Mouse (Mus musculus) heart, postnatal 0 days (tissue): Measurements from ENCODE around the gene Stag1.

ENCODE experiments used
- CTCF ChIP-seq: IDR thresholded peaks from 2 replicates; pipeline ENCODE4 v1.5.1; 2016; ENCODE audit warnings: antibody characterized with exemption, control low read depth, low read depth
- EP300 ChIP-seq: IDR thresholded peaks from 2 replicates; pipeline ENCODE4 v1.6.1; 2016; ENCODE audit warnings: antibody characterized with exemption, low read depth

DNA sequence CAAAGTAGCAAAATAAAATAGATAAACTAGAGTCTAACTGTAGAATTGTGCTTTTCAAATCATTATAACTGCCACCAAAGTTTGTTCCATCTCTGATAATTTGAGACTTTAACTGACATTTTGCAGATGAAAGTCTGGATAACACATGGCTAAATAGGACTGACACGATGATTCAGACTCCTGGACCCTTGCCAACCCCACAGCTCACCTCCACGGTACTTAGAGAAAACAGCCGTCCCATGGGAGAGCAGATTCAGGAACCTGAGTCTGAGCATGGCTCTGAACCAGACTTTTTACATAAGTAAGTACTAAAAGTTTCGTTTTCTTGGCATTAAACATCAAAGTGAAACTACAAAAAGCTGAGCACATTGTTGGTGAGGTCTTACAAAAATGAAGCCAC, 353.9 kb downstream of the Stag1 start:
- TF ChIP-seq CTCF (no peak), EP300 (no peak)
